Mouse (Mus musculus): ENCODE measurements around the gene Chga.

Chga gene

DNA sequence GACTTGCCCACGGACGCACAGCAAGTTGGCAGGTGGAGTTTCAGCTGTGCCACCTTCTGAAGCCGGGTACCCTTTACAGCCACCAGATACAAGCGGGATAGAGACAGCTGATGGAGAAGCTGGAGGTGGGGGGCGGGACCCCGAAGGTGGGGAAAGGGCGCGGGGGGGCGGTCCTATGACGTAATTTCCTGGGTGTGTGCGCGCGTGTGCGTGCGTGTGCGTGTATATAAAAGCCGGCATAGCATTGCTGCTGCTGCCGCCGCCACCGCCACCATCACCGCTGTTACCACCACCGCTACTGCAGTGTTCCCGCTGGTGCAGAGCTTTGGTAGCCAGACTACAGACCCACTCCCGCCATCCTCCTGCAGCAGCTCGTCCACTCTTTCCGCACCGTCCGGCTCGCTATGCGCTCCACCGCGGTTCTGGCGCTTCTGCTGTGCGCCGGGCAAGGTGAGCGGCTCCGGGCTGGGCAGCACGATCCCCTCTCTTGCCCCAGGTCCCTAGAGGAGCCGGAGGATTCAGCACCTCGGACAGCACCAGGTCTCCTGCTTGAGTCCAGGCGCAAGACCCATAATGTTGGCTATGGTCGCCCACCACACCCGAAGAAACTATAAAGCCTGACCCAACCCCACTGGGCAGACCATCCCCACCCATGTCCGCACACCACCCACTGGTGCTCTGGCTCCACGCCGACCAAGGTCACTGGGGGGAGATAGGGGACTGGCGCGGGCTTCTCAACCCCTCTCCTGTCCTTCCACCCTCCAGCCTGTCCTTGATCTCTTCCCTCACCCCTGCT lies at the start of gene Chga:
Gene Chga (plus strand): TSS at position 249 of the 796 bp plus-strand sequence.
- peak; percentile 93 for DNase-seq (ENCODE audit: low read depth, low spot score)

DNA sequence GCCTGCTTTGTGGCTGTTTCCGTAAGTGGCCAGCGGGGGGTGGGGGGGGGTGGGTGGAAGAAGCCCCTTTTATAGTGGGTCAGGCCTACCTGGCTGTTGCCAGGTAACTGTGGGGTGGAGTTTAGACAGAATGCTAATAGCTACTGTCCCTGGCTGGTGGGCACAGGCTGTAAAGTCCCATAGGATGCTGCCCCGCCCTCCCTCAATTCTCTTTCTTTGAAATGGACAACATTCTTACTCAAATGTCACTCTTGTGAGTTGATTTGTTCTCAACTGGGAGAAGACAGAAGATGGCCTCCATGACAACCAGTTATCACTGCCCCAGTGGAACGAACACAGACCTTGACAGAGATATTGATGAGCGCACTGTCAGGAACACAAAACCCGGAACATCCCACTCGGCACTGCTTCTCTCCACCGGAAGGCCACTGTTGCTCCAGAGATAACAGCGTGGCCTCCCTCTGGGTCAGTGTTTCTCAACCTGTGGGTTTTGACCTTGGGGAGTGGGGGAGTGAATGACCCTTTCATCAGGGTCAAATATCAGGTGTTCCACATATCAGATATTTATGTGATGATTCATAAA lies 49.5 kb upstream of the Chga start:
- no peak for DNase-seq (ENCODE audit: low read depth, low spot score)

DNA sequence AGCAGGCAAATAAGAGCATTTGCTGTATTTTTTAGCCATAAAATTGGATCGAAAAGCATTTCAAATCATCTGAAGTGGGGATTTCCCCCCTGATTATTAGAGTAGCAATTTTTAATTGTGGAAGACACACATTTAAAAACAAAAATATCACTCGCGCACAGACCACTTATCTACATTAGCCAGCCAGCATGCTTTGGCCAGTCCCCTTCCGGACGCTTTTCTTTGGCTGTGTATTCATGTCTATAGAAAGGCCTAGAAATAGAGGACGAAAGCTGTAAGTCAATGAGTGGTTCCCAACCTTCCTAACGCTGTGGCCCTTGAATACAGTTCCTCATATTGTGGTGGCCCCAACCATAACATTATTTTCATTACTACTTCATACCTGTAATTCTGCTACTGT lies 48.8 kb upstream of the Chga start:
- no peak for DNase-seq (ENCODE audit: low read depth, low spot score)

GRCm38 (mm10) chr12:102511363-102511762 lies 43.4 kb upstream of the Chga start:
- peak; percentile 93 for DNase-seq (ENCODE audit: low read depth, low spot score)

DNA sequence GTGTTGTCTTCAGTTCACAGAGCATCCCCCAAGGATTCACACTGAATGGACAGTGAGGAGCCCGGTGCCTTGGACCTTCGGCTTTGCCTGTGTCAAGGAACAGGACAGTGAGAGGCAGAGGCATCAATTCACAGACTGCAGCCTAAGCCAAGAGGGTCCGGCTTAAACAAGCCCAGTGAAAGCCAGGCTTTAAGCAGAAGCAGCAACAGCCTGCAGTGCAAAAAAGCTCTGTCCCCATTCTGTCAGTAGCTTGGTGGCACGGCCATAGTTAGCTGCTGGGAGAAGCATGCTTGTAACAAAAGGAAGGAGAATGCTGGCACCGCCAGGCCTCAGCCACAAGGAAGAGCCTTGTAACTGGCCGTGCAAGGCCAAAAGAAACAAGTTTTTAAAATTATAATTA lies 40.6 kb upstream of the Chga start:
- peak; percentile 19 for DNase-seq (ENCODE audit: low read depth, low spot score)

DNA sequence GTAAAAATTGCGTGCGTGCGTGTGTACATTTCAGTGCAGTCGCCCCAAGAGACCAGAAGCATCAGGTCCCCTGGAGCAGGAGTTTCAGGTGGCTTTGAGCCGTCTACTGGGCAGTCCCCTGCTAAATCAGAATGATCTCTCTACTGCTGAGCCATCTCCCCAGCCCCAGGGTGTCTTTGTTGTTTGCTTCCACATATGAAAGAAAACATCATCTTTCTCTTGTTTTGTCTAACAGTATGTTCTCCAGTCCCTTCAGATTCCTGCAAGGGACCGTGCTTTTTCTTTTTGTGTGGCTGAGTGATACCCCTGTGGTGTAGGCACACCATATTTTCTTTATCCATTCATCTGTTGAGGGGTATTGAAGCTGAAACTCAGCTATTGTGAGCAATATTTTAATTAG lies 40.0 kb upstream of the Chga start:
- no peak for DNase-seq (ENCODE audit: low read depth, low spot score)

DNA sequence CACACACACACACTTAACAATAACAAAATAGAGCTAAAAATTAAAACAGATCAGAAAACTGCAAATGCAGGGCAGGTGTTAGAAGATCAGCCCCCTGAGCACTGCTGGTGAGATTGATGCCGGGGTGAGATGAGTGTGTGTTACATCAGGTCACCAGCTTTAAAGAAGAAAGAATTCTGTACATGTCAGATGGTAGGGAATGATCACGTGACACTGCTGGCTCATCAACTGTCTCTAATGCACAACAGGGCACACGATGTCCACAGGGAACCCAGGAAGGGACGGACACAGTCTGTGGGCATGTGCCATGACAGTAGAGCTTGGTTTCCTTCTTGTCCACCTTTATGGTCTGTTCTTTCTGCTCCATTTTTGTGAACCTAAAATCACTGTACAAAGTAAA lies 38.6 kb upstream of the Chga start:
- no peak for DNase-seq (ENCODE audit: low read depth, low spot score)

GRCm38 (mm10) chr12:102517647-102518046 lies 37.1 kb upstream of the Chga start:
- DNase-seq (ENCODE audit: low read depth, low spot score) = no peak

- peak; percentile 58 for DNase-seq (ENCODE audit: low read depth, low spot score)
Measured at GRCm38 (mm10) chr12:102519929-102520720, 34.6 kb upstream of the Chga start.

- no peak for DNase-seq (ENCODE audit: low read depth, low spot score)
Measured at GRCm38 (mm10) chr12:102521777-102522319, 32.9 kb upstream of the Chga start.

DNA sequence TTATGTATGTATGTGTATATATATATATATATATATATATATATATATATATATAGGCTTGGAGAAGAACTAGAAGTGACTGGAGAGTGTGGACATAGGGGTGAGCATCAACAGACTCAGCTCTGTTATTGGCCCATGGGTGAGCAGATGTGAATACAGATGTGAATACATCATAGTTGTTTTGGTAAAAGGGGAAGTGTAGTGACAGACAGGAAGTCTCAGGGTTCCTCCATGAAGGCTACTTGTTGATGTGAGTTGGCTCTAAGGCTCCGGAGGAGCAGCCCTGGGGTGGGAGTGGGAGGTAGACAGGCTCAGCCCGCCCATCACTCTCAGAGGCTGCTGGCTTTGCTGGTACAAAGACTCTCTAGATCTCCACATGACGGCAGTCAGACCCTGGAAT lies 30.6 kb upstream of the Chga start:
- DNase-seq (ENCODE audit: low read depth, low spot score) = no peak

DNA sequence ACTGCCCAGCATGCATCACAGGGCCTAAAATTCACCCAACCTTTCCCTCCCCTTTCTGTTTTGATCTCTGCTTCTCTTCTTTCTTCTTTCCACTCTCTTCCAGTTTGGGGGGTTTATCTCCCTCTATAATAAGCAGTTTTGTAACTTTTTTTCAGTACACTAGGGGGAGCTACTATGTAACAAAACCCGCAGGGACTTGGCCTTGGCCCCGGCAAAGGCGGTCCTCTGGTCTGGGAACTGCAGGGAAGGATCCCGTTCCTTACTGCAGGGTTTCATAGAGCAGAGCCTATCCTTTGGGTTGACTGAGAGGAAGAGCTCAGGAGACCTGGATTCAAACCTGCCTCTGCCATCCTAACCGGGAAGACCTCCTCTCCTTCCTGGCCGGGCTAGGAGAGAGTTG lies 30.0 kb upstream of the Chga start:
- peak; percentile 59 for DNase-seq (ENCODE audit: low read depth, low spot score)

DNA sequence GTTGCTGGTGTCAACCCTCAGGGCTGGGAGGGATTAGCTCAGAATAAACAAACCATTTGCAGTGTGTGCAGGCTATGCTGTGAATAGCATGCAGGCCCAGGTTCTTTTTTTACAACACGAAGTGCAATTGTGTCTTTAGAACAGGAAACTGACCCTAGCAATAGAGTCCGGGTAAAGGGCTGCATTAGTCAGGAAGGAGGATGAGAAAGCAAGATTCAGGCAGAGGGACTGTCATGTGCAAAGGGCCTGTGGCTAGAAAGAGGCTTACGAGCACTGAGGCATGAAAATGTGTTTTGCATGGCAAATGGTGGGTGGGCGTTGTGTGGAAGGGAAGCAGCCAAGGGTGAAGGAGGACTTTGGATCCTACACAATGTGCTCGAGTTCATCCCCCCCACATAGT lies 26.8 kb upstream of the Chga start:
- no peak for DNase-seq (ENCODE audit: low read depth, low spot score)

DNA sequence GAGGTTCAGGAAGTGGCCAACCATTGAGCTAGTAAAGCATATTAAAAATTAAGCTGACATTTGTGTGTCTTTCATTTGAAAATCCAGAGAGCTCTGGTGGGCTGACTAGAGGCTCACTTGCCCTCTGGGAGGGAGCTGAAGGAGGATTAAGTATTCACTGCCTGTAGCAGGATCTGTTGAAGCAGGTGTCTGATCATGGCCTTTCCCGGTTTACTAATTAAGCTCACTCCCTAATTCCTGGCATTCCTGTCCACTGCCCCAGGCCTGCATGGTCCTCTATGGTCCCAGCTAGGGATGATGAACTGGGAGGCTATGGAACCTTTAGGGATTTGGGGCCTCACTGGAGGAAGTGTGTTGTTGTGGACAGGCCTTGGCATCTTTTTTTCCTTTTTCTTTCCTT lies 19.0 kb upstream of the Chga start:
- DNase-seq (ENCODE audit: low read depth, low spot score) = no peak

GRCm38 (mm10) chr12:102540278-102540677 lies 14.5 kb upstream of the Chga start:
- peak; percentile 58 for DNase-seq (ENCODE audit: low read depth, low spot score)

DNA sequence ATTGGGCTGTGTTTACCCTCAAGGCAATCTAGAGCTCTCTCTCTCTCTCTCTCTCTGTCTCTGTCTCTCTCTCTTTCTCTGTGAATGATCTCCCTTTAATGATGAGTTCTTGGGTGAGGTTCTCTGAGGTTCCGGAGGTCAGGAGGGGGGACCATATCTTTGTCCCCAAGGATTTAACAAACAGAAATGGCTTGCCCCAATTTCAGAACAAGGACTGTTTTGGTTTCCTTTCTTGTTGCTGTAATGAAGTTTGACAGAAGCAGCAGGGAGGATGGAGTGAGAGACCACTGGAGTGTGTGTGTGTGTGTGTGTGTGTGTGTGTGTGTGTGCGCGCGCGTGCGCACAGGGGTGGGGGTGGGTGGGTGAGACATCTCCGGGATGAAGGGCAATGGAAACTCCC lies 13.6 kb upstream of the Chga start:
- DNase-seq (ENCODE audit: low read depth, low spot score) = no peak

DNA sequence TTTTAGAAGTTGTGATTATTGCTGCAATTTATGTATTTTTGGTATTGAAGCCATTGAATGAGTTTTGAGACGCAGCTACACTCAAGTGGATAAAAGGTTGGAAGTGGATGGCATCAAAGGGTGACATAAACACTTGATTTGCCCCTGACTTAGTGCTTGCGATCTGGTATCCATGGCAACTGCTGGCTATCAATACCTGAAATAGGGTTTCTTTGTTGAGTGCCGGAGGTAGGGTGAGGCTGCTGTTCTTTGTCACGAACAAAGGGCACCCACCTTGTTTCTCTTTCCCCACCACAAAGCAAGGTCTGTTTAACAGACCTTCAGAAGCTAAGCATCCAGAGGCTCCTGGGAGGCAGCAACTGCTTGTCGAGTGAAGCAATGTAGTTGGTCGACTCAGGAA lies 9.6 kb upstream of the Chga start:
- no peak for DNase-seq (ENCODE audit: low read depth, low spot score)

DNA sequence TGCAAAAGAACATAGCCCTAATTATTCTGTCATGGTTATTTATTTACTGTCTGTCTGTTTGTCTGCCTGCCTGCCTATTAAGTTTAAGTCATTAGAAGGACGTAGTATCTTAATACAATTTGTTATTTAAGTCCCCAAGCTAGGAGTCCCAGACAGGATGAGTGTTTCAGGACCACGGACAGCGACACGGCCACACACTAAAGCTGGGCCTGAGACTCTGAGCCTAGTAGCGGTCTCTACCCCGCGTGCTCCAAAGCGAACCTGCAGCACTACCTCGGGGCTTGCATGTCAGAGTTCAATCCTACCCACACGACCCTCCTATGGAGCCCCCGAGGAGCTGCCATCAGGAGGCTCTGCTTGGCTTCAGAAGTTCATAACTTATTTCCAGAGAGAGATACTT lies 4.2 kb upstream of the Chga start:
- DNase-seq (ENCODE audit: low read depth, low spot score) = no peak

- no peak for DNase-seq (ENCODE audit: low read depth, low spot score)
Measured at GRCm38 (mm10) chr12:102551186-102551585, 3.6 kb upstream of the Chga start.

- no peak for DNase-seq (ENCODE audit: low read depth, low spot score)
Measured at GRCm38 (mm10) chr12:102552001-102552400, 2.8 kb upstream of the Chga start.

GRCm38 (mm10) chr12:102553705-102554275 lies 979 bp upstream of the Chga start:
- peak; percentile 62 for DNase-seq (ENCODE audit: low read depth, low spot score)

DNA sequence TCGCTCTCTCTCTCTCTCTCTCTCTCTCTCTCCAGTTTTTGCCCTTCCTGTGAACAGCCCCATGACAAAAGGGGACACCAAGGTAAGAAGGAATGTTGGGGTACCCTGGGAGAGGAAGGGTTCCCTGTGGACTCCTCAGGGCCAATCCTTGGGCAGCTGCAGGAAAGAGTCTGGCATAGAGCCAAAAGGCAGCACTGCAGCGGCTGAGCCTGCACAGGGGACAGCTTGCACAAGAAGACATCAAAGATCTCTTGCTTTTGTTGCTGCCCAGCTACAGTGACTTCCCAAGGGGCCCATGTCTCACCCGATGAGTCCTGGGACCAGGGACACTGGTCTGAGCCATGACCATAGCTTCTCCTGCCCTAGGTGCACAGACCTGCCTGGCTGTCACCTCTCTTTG lies 1.1 kb downstream of the Chga start:
- DNase-seq (ENCODE audit: low read depth, low spot score) = peak; percentile 66
